Comparison of ENCODE assay signal across 17 mouse cellular contexts in genomic region chr10:88515049-88515448, GRCm38 (mm10). TPM values are rescaled to one million over a fixed set of nuclear protein-coding genes. Genes with fewer than 3 reads are reported as not detected.
"Had no signal": no experiment of that assay in that cellular context is flagged by ENCODE, and none has a peak within 500 bp of the region (broad histone marks: within the 10 kb centered on the region; RNA-seq: fewer than 3 reads in every experiment).

No protein-coding gene starts in this region.

RNA-seq across cellular contexts. Expression of gene Sycp3, which starts 55.7 kb away (rescaled TPM):
- total RNA-seq: megakaryocyte progenitor cell, adult 5-6 weeks; midbrain, postnatal 0 days had no signal
- polyA plus RNA-seq: limb, embryonic 11.5 days; limb, embryonic 13.5 days; limb, embryonic 15.5 days; liver, embryonic 11.5 days; liver, embryonic 12.5 days; liver, embryonic 16.5 days; lung, adult 2 months; lung, embryonic 14.5 days; lung, embryonic 16.5 days; lung, postnatal 0 days; macrophage; midbrain, embryonic 11.5 days; midbrain, embryonic 12.5 days; myocyte; neural tube, embryonic 11.5 days had no signal
